Mouse (Mus musculus) neural tube, embryonic 13.5 days (tissue): ENCODE results near the gene Art5. TPM values are rescaled to one million over a fixed set of nuclear protein-coding genes. Genes with fewer than 3 reads are reported as not detected.
"Not testable (repeated sequence)": the region's sequence is repeated elsewhere in the genome, so short reads cannot be mapped to it uniquely, and the experiment has no call there.

Experiments
- ATAC-seq: fragments of 200-750 bp; cut with Nextera tagmentation; 2 replicates; pipeline ENCODE4 v1.8.0; 2017; ENCODE audit warnings: low read depth, mild to moderate bottlenecking, moderate TSS enrichment, moderate library complexity
- H3K27ac ChIP-seq: fragments of 300-500 bp; sonication (generic); replicated peaks from 2 replicates; pipeline ENCODE4 v1.5.1; 2015; ENCODE audit warnings: moderate library complexity, mild to moderate bottlenecking, inconsistent platforms
- H3K27me3 ChIP-seq: fragments of 300-500 bp; sonication (generic); 2 replicates; pipeline ENCODE4 v1.6.1; 2015; ENCODE audit warnings: mild to moderate bottlenecking, inconsistent platforms
- H3K36me3 ChIP-seq: fragments of 300-500 bp; sonication (generic); 2 replicates; pipeline ENCODE4 v1.6.1; 2015; ENCODE audit warnings: mild to moderate bottlenecking, inconsistent platforms
- H3K4me1 ChIP-seq: fragments of 300-500 bp; sonication (generic); replicated peaks from 2 replicates; pipeline ENCODE4 v1.6.1; 2015; ENCODE audit warnings: inconsistent platforms
- H3K4me2 ChIP-seq: fragments of 300-500 bp; sonication (generic); 2 replicates; pipeline ENCODE4 v1.6.1; 2015; ENCODE audit warnings: inconsistent platforms, mild to moderate bottlenecking, moderate library complexity
- H3K4me3 ChIP-seq: fragments of 300-500 bp; sonication (generic); 2 replicates; pipeline ENCODE4 v1.5.1; 2015; ENCODE audit warnings: mild to moderate bottlenecking, inconsistent platforms
- H3K9ac ChIP-seq: fragments of 300-500 bp; sonication (generic); 2 replicates; pipeline ENCODE4 v1.6.1; 2015; ENCODE audit warnings: moderate library complexity, mild to moderate bottlenecking, inconsistent platforms
- H3K9me3 ChIP-seq: fragments of 300-500 bp; sonication (generic); 2 replicates; pipeline ENCODE4 v1.6.1; 2016; ENCODE audit warnings: inconsistent platforms
- WGBS: fragments of 180-500 bp; shearing (Covaris S2); methylation state at CpG from one replicate; pipeline ENCODE4 v1.1.7; 2015; 5-methylcytosine and 5-hydroxymethylcytosine counted together
- polyA plus RNA-seq: library from polyadenylated mRNA; unstranded; fragments of >200 nt; fragmentation: Nextera tagmentation; extraction: Ambion mirVana; gene quantifications from 2 replicates; pipeline ENCODE4 v1.2.1, GENCODE M21; 2015

The Art5 gene
- polyA plus RNA-seq, 1 experiment from 2014 or later: 0.60 TPM

GRCm38 (mm10) chr7:102078517-102078916 is 30.8 kb downstream of the Art5 start:
- no peaks in the 10 kb centered on the region for H3K4me1 ChIP-seq
- H3K27ac ChIP-seq: no peak overlapping the region
- H3K4me3 ChIP-seq: no peak overlapping the region
- no peak overlapping the region for H3K4me2 ChIP-seq
- no peak for ATAC-seq
- H3K9me3 ChIP-seq: no peaks in the 10 kb centered on the region
- H3K36me3 ChIP-seq: peaks cover 90% of the 10 kb centered on the region
- no peaks in the 10 kb centered on the region for H3K27me3 ChIP-seq
- H3K9ac ChIP-seq: no peak overlapping the region
- WGBS: 81% methylated on average over 7 of the region's 7 CpGs

GRCm38 (mm10) chr7:102076714-102077296 is 32.5 kb downstream of the Art5 start:
- Histone ChIP-seq H3K36me3 (peaks cover 88% of the 10 kb centered on the region), H3K27ac (no peak overlapping the region), H3K4me2 (no peak overlapping the region), H3K9me3 (no peaks in the 10 kb centered on the region), H3K4me3 (no peak overlapping the region), H3K27me3 (no peaks in the 10 kb centered on the region), H3K9ac (no peak overlapping the region), H3K4me1 (no peaks in the 10 kb centered on the region)
- ATAC-seq: no peak
- 80% methylated on average over 7 of the region's 7 CpGs for WGBS

GRCm38 (mm10) chr7:102066363-102066762 is 42.9 kb downstream of the Art5 start:
- peaks cover 37% of the 10 kb centered on the region for H3K4me1 ChIP-seq
- H3K27me3 ChIP-seq: no peaks in the 10 kb centered on the region
- ATAC-seq: no peak
- WGBS: 82% methylated on average over 6 of the region's 6 CpGs
- peak overlapping the region; percentile 83 for H3K9ac ChIP-seq
- no peaks in the 10 kb centered on the region for H3K9me3 ChIP-seq
- peak overlapping the region; percentile 84 for H3K4me2 ChIP-seq
- peak overlapping the region; percentile 63 for H3K4me3 ChIP-seq
- no peak overlapping the region for H3K27ac ChIP-seq
- H3K36me3 ChIP-seq: peaks cover 4% of the 10 kb centered on the region

- ATAC-seq: peak; percentile 99
- peak within 1 kb of the TSS; percentile 83 for H3K9ac ChIP-seq
- WGBS: under 1% methylated on average over 56 of the region's 56 CpGs
- H3K4me2 ChIP-seq: peak within 1 kb of the TSS; percentile 84
- no peaks in the 10 kb centered on the region for H3K36me3 ChIP-seq
- H3K4me3 ChIP-seq: peak within 1 kb of the TSS; percentile 63
- no peaks in the 10 kb centered on the region for H3K9me3 ChIP-seq
- peak within 1 kb of the TSS; percentile 81 for H3K27ac ChIP-seq
- no peaks in the 10 kb centered on the region for H3K27me3 ChIP-seq
- H3K4me1 ChIP-seq: peaks cover 37% of the 10 kb centered on the region
Observed at GRCm38 (mm10) chr7:102065046-102065891, 44.0 kb downstream of the Art5 start, which contains the start of the genes Rnf121, Xndc1 and Xntrpc. Gene Rnf121, minus strand, starts transcription at chr7:102065469. Gene Xndc1, plus strand, starts transcription at chr7:102065511. Gene Xntrpc, plus strand, starts transcription at chr7:102065713.

GRCm38 (mm10) chr7:102064655-102065045 is 44.6 kb downstream of the Art5 start:
- H3K9me3 ChIP-seq: no peaks in the 10 kb centered on the region
- ATAC-seq: peak; percentile 62
- H3K4me3 ChIP-seq: peak overlapping the region; percentile 63
- under 1% methylated on average over 9 of the region's 9 CpGs for WGBS
- H3K27me3 ChIP-seq: no peaks in the 10 kb centered on the region
- H3K4me2 ChIP-seq: peak overlapping the region; percentile 84
- peaks cover 37% of the 10 kb centered on the region for H3K4me1 ChIP-seq
- H3K9ac ChIP-seq: peak overlapping the region; percentile 83
- 0 out of 2 replicates have a peak, but pooled peaks cover 2% of the 10 kb centered on the region for H3K36me3 ChIP-seq
- peak overlapping the region; percentile 81 for H3K27ac ChIP-seq

GRCm38 (mm10) chr7:102063891-102064290 is 45.4 kb downstream of the Art5 start:
- WGBS: 92% methylated on average over 9 of the region's 9 CpGs
- no peak for ATAC-seq
- peak overlapping the region; percentile 83; the same call in 1 of the 2 replicates for H3K9ac ChIP-seq

DNA sequence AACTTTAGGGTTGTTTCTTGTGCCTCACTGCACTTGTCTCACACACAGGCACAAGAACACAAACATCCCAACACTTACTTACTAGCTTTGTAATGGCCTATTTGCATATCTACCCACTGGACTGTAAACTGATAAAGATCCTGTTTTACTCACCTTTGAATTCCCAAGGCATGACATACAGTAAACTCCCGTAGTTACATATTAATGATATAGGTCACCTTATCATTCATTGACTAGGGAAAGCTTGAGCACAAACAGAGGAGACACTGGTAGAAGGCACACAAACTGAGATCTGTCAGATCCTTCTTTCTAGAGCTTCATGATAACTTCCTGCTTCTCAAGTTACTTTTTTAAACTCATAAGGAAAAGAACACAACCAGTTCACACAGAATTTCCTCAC is 47.1 kb downstream of the Art5 start:
- Histone ChIP-seq H3K27ac (no peak overlapping the region), H3K4me3 (no peak overlapping the region), H3K4me2 (no peak overlapping the region), H3K27me3 (no peaks in the 10 kb centered on the region), H3K9ac (no peak overlapping the region), H3K36me3 (peaks cover 20% of the 10 kb centered on the region), H3K4me1 (peaks cover 37% of the 10 kb centered on the region), H3K9me3 (no peaks in the 10 kb centered on the region)
- 86% methylated on average over 1 of the region's 1 CpGs for WGBS
- ATAC-seq: no peak

More at GRCm38 (mm10) chr7:102063891-102064290, 45.4 kb downstream of the Art5 start:
- Histone ChIP-seq H3K9me3 (no peaks in the 10 kb centered on the region), H3K27me3 (no peaks in the 10 kb centered on the region), H3K4me2 (peak overlapping the region; percentile 84), H3K4me1 (peaks cover 37% of the 10 kb centered on the region), H3K4me3 (peak overlapping the region; percentile 63), H3K36me3 (peaks cover 9% of the 10 kb centered on the region), H3K27ac (no peak overlapping the region)

DNA sequence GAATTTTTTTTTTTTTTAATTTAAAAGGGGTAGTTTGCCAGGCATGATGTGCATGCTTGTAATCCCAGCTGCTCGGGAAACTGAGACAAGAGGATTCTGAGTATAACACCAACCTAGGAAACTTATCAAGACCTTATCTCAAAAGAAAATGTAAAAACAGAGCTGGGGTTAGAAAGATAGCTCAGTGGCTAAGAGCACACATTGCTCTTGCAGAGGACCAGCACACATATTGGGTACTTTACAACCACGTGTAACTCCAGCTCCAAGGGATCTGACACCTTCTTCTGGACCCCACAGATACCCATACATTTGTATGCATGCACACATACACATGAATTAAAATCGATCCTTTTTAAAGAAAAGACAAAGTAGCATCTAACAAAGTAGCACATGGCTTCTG is 47.9 kb downstream of the Art5 start:
- no peak for ATAC-seq
- WGBS: 94% methylated on average over 3 of the region's 3 CpGs

GRCm38 (mm10) chr7:102048524-102048923 is 60.8 kb downstream of the Art5 start:
- not testable (repeated sequence) for H3K27me3 ChIP-seq, ATAC-seq, H3K9me3 ChIP-seq, H3K27ac ChIP-seq, H3K4me1 ChIP-seq, H3K4me3 ChIP-seq, H3K9ac ChIP-seq, H3K4me2 ChIP-seq
- H3K36me3 ChIP-seq: peaks cover 26% of the 10 kb centered on the region

More for the DNA sequence above, 47.9 kb downstream of the Art5 start:
- Histone ChIP-seq H3K27ac (no peak overlapping the region), H3K9me3 (no peaks in the 10 kb centered on the region), H3K9ac (no peak overlapping the region), H3K4me3 (no peak overlapping the region), H3K27me3 (no peaks in the 10 kb centered on the region), H3K4me1 (peaks cover 33% of the 10 kb centered on the region), H3K36me3 (peaks cover 26% of the 10 kb centered on the region), H3K4me2 (no peak overlapping the region)

Other genes starting within 250 kb of the Art5 start
- 72.7 and 81.9 TPM in 2 replicates for gene Anapc15, start 245.8 kb downstream of the Art5 start, polyA plus RNA-seq
- 0.77 and 4.3 TPM in 2 replicates for gene Folr1, start 238.7 kb downstream of the Art5 start, polyA plus RNA-seq
- gene Lamtor1, start 203.6 kb downstream of the Art5 start, polyA plus RNA-seq: 134 and 139 TPM in 2 replicates
- gene Tomt, start 203.1 kb downstream of the Art5 start, polyA plus RNA-seq: 0.25 and 0.54 TPM in 2 replicates
- 6.6 and 8.3 TPM in 2 replicates for gene Lrrc51, start 175.6 kb downstream of the Art5 start, polyA plus RNA-seq
- 46.2 and 50.1 TPM in 2 replicates for gene Numa1, start 175.4 kb downstream of the Art5 start, polyA plus RNA-seq
- gene Il18bp, start 90.8 kb downstream of the Art5 start, polyA plus RNA-seq: 3.7 and 4.6 TPM in 2 replicates
- gene Rnf121, start 44.0 kb downstream of the Art5 start, polyA plus RNA-seq: 30.7 and 33.2 TPM in 2 replicates
- 22.0 and 27.1 TPM in 2 replicates for gene Xndc1, start 44.0 kb downstream of the Art5 start, polyA plus RNA-seq
- gene Xntrpc, start 43.8 kb downstream of the Art5 start, polyA plus RNA-seq: 1.9 and 2.5 TPM in 2 replicates
- 1.8 TPM in 1 of 2 replicates, not detected in the other for gene Trpc2, start 26.4 kb downstream of the Art5 start, polyA plus RNA-seq
- 0.71 and 1.2 TPM in 2 replicates for gene Art1, start 7.7 kb downstream of the Art5 start, polyA plus RNA-seq
- gene Chrna10, start 7.3 kb upstream of the Art5 start, polyA plus RNA-seq: not detected in 2 replicates
- gene Nup98, start 100.7 kb upstream of the Art5 start, polyA plus RNA-seq: 21.6 and 23.7 TPM in 2 replicates
- 47.5 and 49.6 TPM in 2 replicates for gene Pgap2, start 100.7 kb upstream of the Art5 start, polyA plus RNA-seq
- gene Rhog, start 146.6 kb upstream of the Art5 start, polyA plus RNA-seq: 20.1 and 22.5 TPM in 2 replicates
- gene Stim1, start 158.3 kb upstream of the Art5 start, polyA plus RNA-seq: 10.2 and 11.6 TPM in 2 replicates